Mouse (Mus musculus): ENCODE data around the gene E430018J23Rik. TPM values are rescaled to one million over a fixed set of nuclear protein-coding genes. Genes with fewer than 3 reads are reported as not detected.
"Not testable (repeated sequence)": the region's sequence is repeated elsewhere in the genome, so short reads cannot be mapped to it uniquely, and the experiment has no call there.

Gene E430018J23Rik
- total RNA-seq, 2 experiments from 2014 or later: 6.1 to 6.6 TPM

DNA sequence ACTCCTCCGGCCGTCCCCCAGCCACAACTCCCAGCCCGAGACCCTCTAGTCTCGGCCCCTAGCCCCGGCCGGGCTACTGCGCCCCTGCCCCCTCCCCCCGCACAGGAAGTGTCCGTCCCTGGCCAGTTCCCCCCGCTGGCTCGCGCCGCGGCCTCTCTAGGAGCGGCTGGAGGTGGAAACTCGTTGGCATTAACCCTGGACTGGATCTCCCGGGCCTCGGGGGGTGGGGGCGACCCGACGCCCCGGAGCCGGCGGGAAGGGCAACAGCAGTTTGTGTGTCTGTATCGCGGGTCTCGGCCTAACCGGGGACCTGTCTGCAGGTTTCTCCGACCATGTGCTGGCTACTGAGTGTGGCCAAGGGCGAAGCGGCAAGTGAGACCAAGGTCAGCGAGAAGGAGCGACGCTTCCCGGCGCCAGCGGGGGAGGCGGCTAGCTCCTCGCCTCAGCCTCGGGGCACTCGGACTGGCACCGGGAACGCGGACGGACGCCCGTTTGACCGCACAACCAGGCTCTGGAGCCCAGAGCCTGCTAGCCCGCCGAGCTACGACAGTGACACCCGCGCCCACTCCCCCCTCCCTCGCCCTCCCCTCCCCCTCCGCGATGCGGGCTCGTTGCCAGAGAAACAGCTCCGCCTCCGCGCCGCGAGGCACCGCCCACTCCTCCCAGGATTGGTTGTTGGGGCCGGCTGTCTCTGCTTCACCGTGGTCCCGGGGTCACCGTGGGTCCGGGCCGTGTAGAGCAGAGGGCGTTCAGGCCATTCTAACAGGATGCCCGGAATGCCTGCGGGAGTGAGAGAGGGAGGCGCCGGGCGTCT, 47.7 kb downstream of the E430018J23Rik start, which contains the start of gene Zfp768:
Gene Zfp768, minus strand, starts transcription at position 78 of the 814 bp plus-strand sequence.
- DNase-seq (ENCODE audit: extremely low spot score in 1 of 2, low spot score in 2 of 2): peak; percentile 84 to 96
- intact Hi-C loops (cut with DNase I): no loop called here

DNA sequence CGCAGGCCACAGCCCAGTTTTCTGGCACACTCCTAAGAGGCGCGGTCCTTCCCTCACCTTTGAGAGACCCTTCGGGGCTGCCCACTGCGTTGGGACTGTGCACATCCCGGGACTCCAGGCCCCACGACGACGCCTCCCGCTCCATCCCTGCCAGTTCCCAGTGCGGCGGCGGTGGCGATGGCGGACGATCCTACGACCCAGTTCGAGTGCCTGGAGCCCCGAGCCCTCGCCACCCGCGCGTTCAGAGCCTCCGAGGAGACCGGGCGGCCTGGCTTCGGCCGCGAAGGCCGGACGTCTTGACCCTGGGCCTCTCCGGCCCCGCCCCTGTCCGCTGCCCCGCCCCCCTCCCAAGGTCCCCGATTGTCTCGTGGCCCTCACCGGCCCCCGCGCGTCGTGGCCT, 48.3 kb downstream of the E430018J23Rik start:
- intact Hi-C loops (cut with DNase I): no loop called here

DNA sequence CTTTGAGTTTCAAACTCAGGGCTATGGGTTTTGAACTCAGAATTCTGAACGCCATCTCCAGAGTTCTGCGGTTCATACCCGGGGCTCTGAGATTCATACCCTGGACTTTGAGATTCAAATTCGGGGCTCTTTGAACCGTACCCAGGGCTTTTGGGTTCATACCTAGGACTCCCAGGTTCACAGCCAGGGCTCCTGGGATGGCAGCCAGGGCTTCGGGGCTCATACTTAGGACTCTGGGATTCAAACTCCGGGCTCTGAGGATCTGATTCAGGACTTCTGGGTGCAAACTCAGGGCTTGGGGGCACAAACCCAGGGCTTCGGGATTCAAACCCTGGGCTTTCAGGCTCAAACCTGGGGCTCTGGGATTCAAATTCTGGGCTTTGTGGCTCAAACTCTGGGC, 49.1 kb downstream of the E430018J23Rik start:
- no peak for DNase-seq (ENCODE audit: extremely low spot score in 1 of 2, low spot score in 2 of 2)
- intact Hi-C loops (cut with DNase I): loop anchor here (5.0 kb wide), 1 partner anchor 37 kb away; no protein-coding TSS in a partner anchor

More for the DNA sequence above, 48.3 kb downstream of the E430018J23Rik start:
- peak in 1 of 2 experiments; percentile 70 for DNase-seq (ENCODE audit: extremely low spot score in 1 of 2, low spot score in 2 of 2)

DNA sequence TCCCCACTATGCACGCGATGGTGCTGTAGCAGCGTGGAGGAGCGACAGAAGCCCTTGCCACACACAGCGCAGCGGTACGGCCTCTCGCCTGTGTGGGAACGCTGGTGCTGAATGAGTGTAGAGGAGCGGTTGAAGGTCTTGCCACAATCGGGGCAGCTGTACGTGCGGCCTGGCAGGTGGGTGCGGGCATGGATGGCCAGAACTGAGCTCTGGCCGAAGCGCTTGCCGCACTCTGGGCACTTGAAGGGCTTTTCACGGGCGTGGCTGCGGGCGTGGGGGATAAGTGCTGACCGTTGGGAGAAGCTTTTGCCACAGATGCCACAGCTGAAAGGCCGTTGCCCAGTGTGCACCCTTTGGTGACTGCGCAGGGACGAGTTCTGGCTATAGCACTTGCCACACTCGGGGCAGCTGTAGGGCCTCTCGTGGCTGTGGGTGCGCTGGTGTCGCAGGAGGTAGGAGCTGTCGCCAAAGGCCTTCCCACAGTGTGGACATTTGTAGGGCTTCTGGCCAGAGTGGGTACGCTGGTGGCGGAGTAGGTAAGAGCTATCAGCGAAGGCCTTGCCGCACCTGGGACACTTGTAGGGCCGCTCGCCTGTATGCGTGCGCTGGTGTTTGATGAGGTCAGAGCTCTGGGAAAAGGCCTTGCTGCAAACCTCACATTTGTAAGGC, 49.9 kb downstream of the E430018J23Rik start:
- intact Hi-C loops (cut with DNase I): loop anchor here (5.0 kb wide), 1 partner anchor 36 kb away; no protein-coding TSS in a partner anchor

DNA sequence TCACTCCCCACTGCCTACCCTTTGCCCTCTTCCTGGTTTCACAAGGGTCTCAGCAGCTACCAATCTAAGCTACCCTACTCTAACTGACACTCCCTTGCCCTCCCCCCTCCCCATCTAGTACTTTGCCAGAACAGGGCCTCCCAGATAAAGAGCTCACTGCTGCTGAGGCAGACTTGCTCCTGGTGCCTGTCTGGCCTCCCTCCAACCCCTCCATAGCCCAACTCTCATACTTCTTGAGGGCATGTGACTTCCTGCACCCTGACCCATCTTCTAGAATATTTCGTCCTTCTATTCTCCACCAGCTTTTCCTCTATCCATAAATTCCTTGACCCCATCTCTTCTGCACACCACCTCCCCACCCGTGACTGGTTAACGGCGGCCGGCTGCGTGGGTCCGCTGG, 50.5 kb downstream of the E430018J23Rik start:
- intact Hi-C loops (cut with DNase I): loop anchor here (5.0 kb wide), 1 partner anchor 36 kb away; no protein-coding TSS in a partner anchor
- DNase-seq (ENCODE audit: extremely low spot score in 1 of 2, low spot score in 2 of 2): no peak

More for the DNA sequence above, 49.9 kb downstream of the E430018J23Rik start:
- DNase-seq (ENCODE audit: extremely low spot score in 1 of 2, low spot score in 2 of 2): peak in 1 of 2 experiments; percentile 36

DNA sequence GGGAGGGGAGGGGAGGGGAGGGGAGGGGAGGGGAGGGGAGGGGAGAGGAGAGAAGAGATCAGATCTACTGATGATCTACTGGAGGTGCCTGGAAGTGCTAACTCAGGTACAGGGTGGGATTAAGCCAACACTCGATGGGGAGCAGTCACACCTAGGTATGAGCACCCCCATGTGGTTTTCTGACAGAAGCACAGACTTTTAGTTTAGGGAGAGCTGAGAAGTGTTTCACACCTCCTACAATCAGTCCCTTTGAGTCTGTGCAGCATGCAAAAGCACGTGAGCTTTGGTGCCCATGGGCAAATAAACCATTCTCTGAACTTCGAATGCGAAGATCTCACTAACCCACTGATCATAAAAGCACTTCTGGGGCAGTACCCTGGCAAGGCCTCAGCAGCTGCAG, 51.1 kb downstream of the E430018J23Rik start:
- DNase-seq (ENCODE audit: extremely low spot score in 1 of 2, low spot score in 2 of 2): no peak
- intact Hi-C loops (cut with DNase I): loop anchor here (5.0 kb wide), 1 partner anchor 35 kb away; no protein-coding TSS in a partner anchor

- not testable (repeated sequence) for DNase-seq (ENCODE audit: extremely low spot score in 1 of 2, low spot score in 2 of 2)
- intact Hi-C loops (cut with DNase I): loop anchor here (5.0 kb wide), 1 partner anchor 35 kb away; no protein-coding TSS in a partner anchor
Observed at GRCm38 (mm10) chr7:127341861-127342260, 51.6 kb downstream of the E430018J23Rik start.

DNA sequence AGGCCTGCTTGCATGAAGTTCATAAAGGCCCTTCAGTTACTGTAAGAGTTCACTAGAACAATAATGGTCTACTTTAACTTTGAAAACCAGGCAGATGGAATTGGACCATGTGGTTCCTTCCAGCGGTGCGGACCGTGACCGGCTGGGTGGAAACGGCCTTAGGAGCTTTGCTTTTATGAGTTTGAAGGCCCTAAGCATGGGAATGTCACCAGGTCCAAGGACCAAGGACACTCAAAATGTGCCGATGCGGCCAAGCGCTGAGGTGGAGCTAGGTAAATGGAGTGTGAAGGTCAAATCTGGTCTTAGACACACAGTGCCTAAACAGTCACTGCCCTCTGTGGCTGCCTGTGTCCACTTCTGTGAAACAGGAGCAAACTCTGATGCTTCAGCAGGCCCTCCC, 52.1 kb downstream of the E430018J23Rik start:
- intact Hi-C loops (cut with DNase I): loop anchor here (5.0 kb wide), 1 partner anchor 34 kb away; no protein-coding TSS in a partner anchor
- no peak for DNase-seq (ENCODE audit: extremely low spot score in 1 of 2, low spot score in 2 of 2)

Other genes starting within 250 kb of the E430018J23Rik start
- 10 to 100 TPM; 74.0 to 75.8 TPM for gene Cd2bp2, start 197.6 kb downstream of the E430018J23Rik start, total RNA-seq (2021)
- 10 to 100 TPM; 85.6 to 88.0 TPM for gene Tbc1d10b, start 185.2 kb downstream of the E430018J23Rik start, total RNA-seq (2021)
- 1 to 10 TPM in 1 of 2 experiments, not detected in 1; 1.2 TPM for gene Mylpf, start 184.7 kb downstream of the E430018J23Rik start, total RNA-seq (2021)
- 10 to 100 TPM; 16.6 to 18.4 TPM for gene Zfp553, start 160.6 kb downstream of the E430018J23Rik start, total RNA-seq (2021)
- 1 to 10 TPM; 6.0 to 6.1 TPM for gene Sept1, start 160.5 kb downstream of the E430018J23Rik start, total RNA-seq (2021)
- 10 to 100 TPM; 53.6 to 65.0 TPM for gene Zfp771, start 149.4 kb downstream of the E430018J23Rik start, total RNA-seq (2021)
- gene Dctpp1, start 132.9 kb downstream of the E430018J23Rik start, total RNA-seq (2021): 10 to 100 TPM; 40.7 to 40.9 TPM
- 10 to 100 TPM; 50.6 to 53.7 TPM for gene Sephs2, start 119.6 kb downstream of the E430018J23Rik start, total RNA-seq (2021)
- gene Itgal, start 97.4 kb downstream of the E430018J23Rik start, total RNA-seq (2021): under 1 TPM; 0.32 to 0.57 TPM
- 10 to 100 TPM; 13.2 to 14.2 TPM for gene Zfp768, start 48.0 kb downstream of the E430018J23Rik start, total RNA-seq (2021)
- gene Zfp747, start 17.6 kb downstream of the E430018J23Rik start, total RNA-seq (2021): 1 to 10 TPM; 7.2 to 7.8 TPM
- 1 to 10 TPM; 2.8 to 3.1 TPM for gene 9130019O22Rik, start 6.5 kb downstream of the E430018J23Rik start, total RNA-seq (2021)
- gene Zfp764, start 13.2 kb upstream of the E430018J23Rik start, total RNA-seq (2021): 1 to 10 TPM; 3.6 to 4.7 TPM
- gene Zfp688, start 28.4 kb upstream of the E430018J23Rik start, total RNA-seq (2021): 10 to 100 TPM; 11.4 to 14.1 TPM
- gene Zfp689, start 55.5 kb upstream of the E430018J23Rik start, total RNA-seq (2021): 1 to 10 TPM; 6.3 to 6.8 TPM
- gene Prr14, start 66.0 kb upstream of the E430018J23Rik start, total RNA-seq (2021): 10 to 100 TPM; 31.9 to 33.1 TPM
- gene Fbrs, start 85.6 kb upstream of the E430018J23Rik start, total RNA-seq (2021): 10 to 100 TPM; 58.5 to 60.3 TPM
- gene Srcap, start 118.4 kb upstream of the E430018J23Rik start, total RNA-seq (2021): 100 to 1,000 TPM; 101 to 108 TPM
- 1 to 10 TPM; 8.6 to 8.7 TPM for gene Gm42715, start 126.0 kb upstream of the E430018J23Rik start, total RNA-seq (2021)
- 1 to 10 TPM; 1.8 to 4.9 TPM for gene Tmem265, start 167.8 kb upstream of the E430018J23Rik start, total RNA-seq (2021)
- 10 to 100 TPM; 71.4 to 76.7 TPM for gene Phkg2, start 179.7 kb upstream of the E430018J23Rik start, total RNA-seq (2021)
- 1 to 10 TPM; 8.1 to 8.3 TPM for gene Ccdc189, start 195.0 kb upstream of the E430018J23Rik start, total RNA-seq (2021)
- gene Rnf40, start 195.1 kb upstream of the E430018J23Rik start, total RNA-seq (2021): 10 to 100 TPM; 63.8 to 64.1 TPM
- gene Zfp629, start 222.2 kb upstream of the E430018J23Rik start, total RNA-seq (2021): 10 to 100 TPM; 22.3 to 29.8 TPM

All from left cerebral cortex, postnatal 10 days (tissue).